Mouse (Mus musculus) ovary, postnatal 36 days (tissue): ENCODE measurements at regions not wholly inside any gene's neighbourhood (a gene's known extent, or its start where the extent isn't known, plus 50 kb on each side); places are given as distances from the start of the nearest gene placed in this dataset.

Experiments used
- DNase-seq: peaks from one replicate; pipeline ENCODE4 v3.0.0; 2022; ENCODE audit warnings: low spot score, mixed read lengths

GRCm38 (mm10) chr1:94221006-94221405 is 168.7 kb upstream of the Pdcd1 start:
- no peak for DNase-seq

GRCm38 (mm10) chr1:94217407-94217806 is 165.1 kb upstream of the Pdcd1 start:
- DNase-seq: no peak

GRCm38 (mm10) chr1:94208929-94209328 is 156.6 kb upstream of the Pdcd1 start:
- DNase-seq: no peak

- DNase-seq: no peak
Measured at GRCm38 (mm10) chr1:94207859-94208258, 155.5 kb upstream of the Pdcd1 start.

GRCm38 (mm10) chr1:94203281-94203680 is 150.9 kb upstream of the Pdcd1 start:
- no peak for DNase-seq

- DNase-seq: no peak
Measured at GRCm38 (mm10) chr1:94183876-94184275, 131.5 kb upstream of the Pdcd1 start.

GRCm38 (mm10) chr1:94149958-94150357 is 97.6 kb upstream of the Pdcd1 start:
- no peak for DNase-seq

GRCm38 (mm10) chr1:94147015-94147414 is 94.7 kb upstream of the Pdcd1 start:
- no peak for DNase-seq

- DNase-seq: no peak
Measured at GRCm38 (mm10) chr1:94140518-94140917, 88.2 kb upstream of the Pdcd1 start.

- DNase-seq: no peak
Measured at GRCm38 (mm10) chr1:94139445-94140062, 87.2 kb upstream of the Pdcd1 start.

- no peak for DNase-seq
Measured at GRCm38 (mm10) chr1:94136731-94137130, 84.4 kb upstream of the Pdcd1 start.
